Mouse (Mus musculus): ENCODE measurements at regions not wholly inside any gene's neighbourhood (a gene's known extent, or its start where the extent isn't known, plus 50 kb on each side); places are given as distances from the start of the nearest gene placed in this dataset.

DNA sequence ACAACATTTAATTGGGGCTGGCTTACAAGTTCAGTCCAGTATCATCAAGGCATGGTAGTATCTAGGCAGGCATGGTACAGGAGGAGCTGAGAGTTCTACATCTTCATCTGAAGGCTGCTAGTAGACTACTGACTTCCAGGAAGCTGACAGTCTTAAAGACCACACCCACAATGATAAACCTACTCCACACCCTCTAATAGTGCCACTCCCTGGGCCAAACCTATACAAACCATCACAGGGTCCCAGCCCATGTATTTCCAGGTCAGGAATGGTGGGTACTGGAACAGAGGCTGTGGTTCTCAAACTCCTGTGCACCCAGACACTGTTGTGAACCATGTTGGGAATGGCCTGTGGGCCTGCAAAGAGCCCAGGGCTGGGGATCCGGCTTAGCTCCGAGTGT is 55.2 kb upstream of the Eif4g2 start:
- H3K4me3 ChIP-seq (replicated peaks; ENCODE audit: low read length): no peak overlapping the region
- H3K4me1 ChIP-seq (replicated peaks; ENCODE audit: low read depth, low read length): no peaks in the 10 kb centered on the region
- TF ChIP-seq POU5F1 (IDR thresholded peaks at IDR 0.05; ENCODE audit: borderline replicate concordance, low read length): no peak
- TF ChIP-seq CTCF (conservative IDR thresholded peaks at IDR 0.05; ENCODE audit: low read length): no peak
- TF ChIP-seq NANOG (IDR thresholded peaks at IDR 0.05; ENCODE audit: borderline replicate concordance, low read length): no peak
- H3K36me3 ChIP-seq (ENCODE audit: insufficient read depth, low read length): no peaks in the 10 kb centered on the region
- no peaks in the 10 kb centered on the region for H3K9me3 ChIP-seq (ENCODE audit: low read length)
- H3K27me3 ChIP-seq (ENCODE audit: insufficient read depth, low read length): no peaks in the 10 kb centered on the region; the same call in 1 of the 2 replicates

DNA sequence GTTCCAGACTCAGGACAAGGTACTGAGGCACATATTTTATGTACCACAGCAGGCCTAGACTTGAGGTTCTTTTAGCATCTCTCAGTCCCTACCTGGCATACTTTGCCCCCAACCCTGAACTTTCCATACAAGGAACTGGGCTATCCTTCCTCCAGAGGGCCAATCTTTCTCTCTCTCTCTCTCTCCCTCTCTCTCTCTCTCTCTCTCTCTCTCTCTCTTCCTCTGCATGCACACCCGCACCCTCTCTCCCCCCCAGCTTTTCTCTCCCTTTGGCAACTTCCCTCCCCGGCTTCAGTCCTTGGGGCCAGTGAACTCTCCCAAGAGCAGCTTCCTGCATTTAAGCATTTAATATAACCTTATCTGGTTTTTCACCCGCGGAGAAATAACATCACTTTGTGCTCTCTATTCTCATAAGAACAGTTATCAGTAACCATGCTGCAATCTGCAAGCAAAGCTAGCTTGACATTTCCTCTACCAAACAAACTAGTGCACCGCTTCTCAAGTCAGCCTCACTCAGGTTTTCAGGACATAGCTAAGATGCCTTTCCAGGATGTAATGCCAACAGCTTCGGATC is 53.3 kb upstream of the Eif4g2 start:
- Histone ChIP-seq H3K27me3 (ENCODE audit: insufficient read depth, low read length) (no peaks in the 10 kb centered on the region; the same call in 1 of the 2 replicates), H3K4me1 (replicated peaks; ENCODE audit: low read depth, low read length) (no peaks in the 10 kb centered on the region), H3K9me3 (ENCODE audit: low read length) (no peaks in the 10 kb centered on the region), H3K4me3 (replicated peaks; ENCODE audit: low read length) (no peak overlapping the region), H3K36me3 (ENCODE audit: insufficient read depth, low read length) (no peaks in the 10 kb centered on the region)
- TF ChIP-seq NANOG (IDR thresholded peaks at IDR 0.05; ENCODE audit: borderline replicate concordance, low read length) (no peak), CTCF (conservative IDR thresholded peaks at IDR 0.05; ENCODE audit: low read length) (no peak), POU5F1 (IDR thresholded peaks at IDR 0.05; ENCODE audit: borderline replicate concordance, low read length) (no peak)

DNA sequence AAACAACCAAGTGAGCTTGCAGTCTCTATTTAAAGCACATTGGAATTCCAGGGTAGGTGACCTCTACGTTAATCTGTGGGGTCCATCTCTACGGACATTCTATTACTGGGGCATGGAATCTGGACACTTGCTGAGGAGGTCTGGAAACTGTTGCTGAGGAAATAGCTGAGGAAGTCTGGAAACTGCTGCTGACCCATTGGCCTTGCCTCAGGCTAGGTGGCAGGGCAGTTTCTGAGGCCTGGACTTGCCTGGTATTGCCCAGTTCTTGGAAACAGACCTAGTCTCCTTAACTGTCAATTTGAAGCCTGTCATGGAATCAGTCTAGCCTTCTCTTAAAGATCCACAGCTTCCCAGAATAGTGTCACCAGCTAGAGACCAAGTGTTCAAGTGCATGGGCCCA is 51.7 kb upstream of the Eif4g2 start:
- Histone ChIP-seq H3K27me3 (ENCODE audit: insufficient read depth, low read length) (no peaks in the 10 kb centered on the region; the same call in 1 of the 2 replicates), H3K9me3 (ENCODE audit: low read length) (no peaks in the 10 kb centered on the region), H3K4me3 (replicated peaks; ENCODE audit: low read length) (no peak overlapping the region), H3K4me1 (replicated peaks; ENCODE audit: low read depth, low read length) (no peaks in the 10 kb centered on the region), H3K36me3 (ENCODE audit: insufficient read depth, low read length) (no peaks in the 10 kb centered on the region)
- no peak for TF ChIP-seq CTCF (conservative IDR thresholded peaks at IDR 0.05; ENCODE audit: low read length)
- TF ChIP-seq NANOG (IDR thresholded peaks at IDR 0.05; ENCODE audit: borderline replicate concordance, low read length): no peak
- no peak for TF ChIP-seq POU5F1 (IDR thresholded peaks at IDR 0.05; ENCODE audit: borderline replicate concordance, low read length)

Measured in E14TG2a.4 (cell line).